ENCODE assay signal across 31 mouse cellular contexts in the genomic region with DNA sequence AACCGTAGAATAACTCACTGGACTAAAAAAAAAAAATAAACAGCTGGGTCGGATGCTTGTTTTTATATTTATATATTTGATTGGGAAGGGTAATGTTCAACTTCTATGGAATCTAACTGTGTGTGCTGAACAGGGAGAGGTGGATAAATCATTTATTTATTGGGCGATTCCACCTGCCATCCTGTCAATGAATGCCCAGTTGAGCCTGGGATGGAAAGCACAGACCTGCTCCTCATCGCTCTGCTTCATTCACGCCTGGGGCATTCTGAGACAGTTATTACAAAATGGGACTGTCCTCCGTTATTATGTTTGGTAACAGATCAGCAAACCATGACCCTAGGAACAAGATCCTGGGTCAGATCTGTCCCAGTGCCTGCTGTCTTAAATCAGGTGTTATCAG.
DNase-seq lines count a peak whose midpoint lies in the region; ATAC-seq and TF ChIP-seq lines count a peak whose summit lies in the region.
"Had no signal": no experiment of that assay in that cellular context is flagged by ENCODE, and none has a peak within 500 bp of the region (broad histone marks: within the 10 kb centered on the region; RNA-seq: fewer than 3 reads in every experiment).

No protein-coding gene starts in this region.

- H3K9ac ChIP-seq in kidney, embryonic 14.5 days (ENCODE audit: low read depth, low read length): no peak overlapping the region
- no peak overlapping the region for H3K9ac ChIP-seq in kidney, postnatal 0 days (ENCODE audit: low read depth, low read length)
- H3K9ac ChIP-seq: embryonic facial prominence, embryonic 13.5 days; forebrain, postnatal 0 days; heart, embryonic 12.5 days; heart, embryonic 15.5 days; hindbrain, embryonic 14.5 days had no signal

- peaks cover 4% of the 10 kb centered on the region; the same call in 1 of the 2 replicates for H3K27me3 ChIP-seq in kidney, embryonic 14.5 days (ENCODE audit: control insufficient read depth, insufficient read depth, low read length)
- no peaks in the 10 kb centered on the region for H3K27me3 ChIP-seq in kidney, postnatal 0 days (ENCODE audit: insufficient read depth, low read length)

- 0 out of 2 replicates have a peak, but pooled peaks cover 4% of the 10 kb centered on the region for H3K4me1 ChIP-seq in kidney, embryonic 14.5 days (ENCODE audit: control insufficient read depth, insufficient read depth, low read length)
- H3K4me1 ChIP-seq in kidney, postnatal 0 days (replicated peaks; ENCODE audit: insufficient read depth, low read length): peaks cover 10% of the 10 kb centered on the region; the same call in 1 of the 2 replicates
- H3K4me1 ChIP-seq in lung, adult 2 months (ENCODE audit: control insufficient read depth, insufficient read depth, low read length): no peaks in the 10 kb centered on the region
- H3K4me1 ChIP-seq: heart, embryonic 15.5 days had no signal

- ATAC-seq in kidney, embryonic 14.5 days (ENCODE audit: low FRiP score, low TSS enrichment): no peak
- peak; percentile 33; the same call in 1 of the 2 replicates for ATAC-seq in kidney, postnatal 0 days (replicated peaks; ENCODE audit: low FRiP score, low read depth)
- ATAC-seq: activated CD4-positive, CD25-positive, alpha-beta regulatory T cell, adult 4 months; forebrain, embryonic 14.5 days; forebrain, postnatal 0 days had no signal

- TF ChIP-seq CTCF in kidney, postnatal 0 days (IDR thresholded peaks at IDR 0.05; ENCODE audit: low read depth): no peak
- TF ChIP-seq CTCF in lung, adult 2 months (IDR thresholded peaks at IDR 0.05; ENCODE audit: insufficient read depth, low read length): no peak

- no peaks in the 10 kb centered on the region for H3K9me3 ChIP-seq in kidney, embryonic 14.5 days (ENCODE audit: control insufficient read depth, low read length)
- H3K9me3 ChIP-seq in kidney, postnatal 0 days (replicated peaks; ENCODE audit: low read length): no peaks in the 10 kb centered on the region
- H3K9me3 ChIP-seq: embryonic facial prominence, embryonic 10.5 days; embryonic facial prominence, embryonic 13.5 days; forebrain, embryonic 10.5 days; heart, embryonic 12.5 days; heart, embryonic 15.5 days; hindbrain, embryonic 10.5 days had no signal

- WGBS in kidney, embryonic 14.5 days: 72% methylated on average over 6 of the region's 6 CpGs
- WGBS in kidney, postnatal 0 days: 66% methylated on average over 6 of the region's 6 CpGs
- WGBS in lung, adult 2 months: 80% methylated on average over 6 of the region's 6 CpGs

- no peak overlapping the region for H3K27ac ChIP-seq in kidney, embryonic 14.5 days (ENCODE audit: low read depth, low read length)
- H3K27ac ChIP-seq in kidney, postnatal 0 days: 0 out of 2 replicates have a peak overlapping the region, but pooled peaks have one; percentile 0
- H3K27ac ChIP-seq: embryonic facial prominence, embryonic 13.5 days; forebrain, embryonic 10.5 days; gastrocnemius, adult 2 months; heart, embryonic 15.5 days; hindbrain, embryonic 10.5 days; hindbrain, embryonic 14.5 days had no signal

- peak; percentile 40 for DNase-seq in kidney, adult 11 months
- DNase-seq in kidney, adult 9 months: peak; percentile 77
- DNase-seq in kidney, postnatal 0 days (ENCODE audit: low spot score): no peak
- DNase-seq in kidney, postnatal 36 days: peak; percentile 43 to 50
- DNase-seq in gastrocnemius, adult 8-10 months (ENCODE audit: low spot score in 2 of 2): no peak
- DNase-seq in lung, adult 2 months: no peak
- no peak for DNase-seq in retina, embryonic 14.5 days (ENCODE audit: low spot score)
- DNase-seq: adrenal gland, adult 8-10 months; adrenal gland, postnatal 25 days; cerebellum, adult 11-12 months; cerebellum, adult 8-10 months; cerebellum, postnatal 10 days; cerebellum, postnatal 36 days; embryo, embryonic 11 days; forebrain, postnatal 0 days; gastrocnemius, adult 2 months; gastrocnemius, postnatal 25 days; heart, adult 18-20 months; heart, postnatal 10 days; heart, postnatal 36 days had no signal

- no peak overlapping the region for H3K4me2 ChIP-seq in kidney, embryonic 14.5 days (replicated peaks; ENCODE audit: low read depth, low read length)
- H3K4me2 ChIP-seq in kidney, postnatal 0 days (ENCODE audit: low read length): no peak overlapping the region
- H3K4me2 ChIP-seq: embryonic facial prominence, embryonic 13.5 days; heart, embryonic 12.5 days; heart, embryonic 15.5 days; hindbrain, embryonic 14.5 days had no signal

- H3K36me3 ChIP-seq in kidney, embryonic 14.5 days (ENCODE audit: control insufficient read depth, insufficient read depth, low read length): no peaks in the 10 kb centered on the region
- H3K36me3 ChIP-seq in kidney, postnatal 0 days (ENCODE audit: insufficient read depth, low read length): no peaks in the 10 kb centered on the region
- H3K36me3 ChIP-seq: embryonic facial prominence, embryonic 10.5 days; embryonic facial prominence, embryonic 13.5 days; forebrain, embryonic 10.5 days; heart, embryonic 12.5 days; heart, embryonic 15.5 days; hindbrain, embryonic 10.5 days had no signal

- no peak for TF ChIP-seq POLR2A in lung, adult 2 months (IDR thresholded peaks at IDR 0.05; ENCODE audit: borderline replicate concordance, extremely low read depth, low read depth, low read length)

- no peak overlapping the region for H3K4me3 ChIP-seq in kidney, embryonic 14.5 days (ENCODE audit: low read length)
- H3K4me3 ChIP-seq in kidney, postnatal 0 days (replicated peaks; ENCODE audit: low read depth, low read length): no peak overlapping the region
- no peak overlapping the region for H3K4me3 ChIP-seq in lung, adult 2 months (replicated peaks; ENCODE audit: extremely low read depth, low read depth, low read length)
- H3K4me3 ChIP-seq: embryonic facial prominence, embryonic 10.5 days; embryonic facial prominence, embryonic 13.5 days; erythroblast, embryonic 14.5 days; forebrain, embryonic 10.5 days; gastrocnemius, adult 2 months; heart, embryonic 12.5 days; heart, embryonic 15.5 days; hindbrain, embryonic 10.5 days had no signal

Comparison
In these comparisons a context has a peak if more than half of its experiments do, and no peak if none do; other contexts are left out.
1. DNase-seq: peak in kidney, adult 11 months (single experiment), kidney, adult 9 months (single experiment) and kidney, postnatal 36 days (2 of 2); none in kidney, postnatal 0 days (single experiment), gastrocnemius, adult 8-10 months (0 of 2), lung, adult 2 months (single experiment) and retina, embryonic 14.5 days (single experiment).